Mouse (Mus musculus) T-helper 2 cell (primary cell): ENCODE data around the gene 5430419D17Rik.

ENCODE experiments used
- in situ Hi-C: fragments of 300-600 bp; cut with MboI, MseI; formaldehyde crosslinking; loops from one replicate; pipeline ENCODE4 v1.15.1; 2025; ENCODE audit warnings: high pct_unique_total_duplicates

5430419D17Rik gene

DNA sequence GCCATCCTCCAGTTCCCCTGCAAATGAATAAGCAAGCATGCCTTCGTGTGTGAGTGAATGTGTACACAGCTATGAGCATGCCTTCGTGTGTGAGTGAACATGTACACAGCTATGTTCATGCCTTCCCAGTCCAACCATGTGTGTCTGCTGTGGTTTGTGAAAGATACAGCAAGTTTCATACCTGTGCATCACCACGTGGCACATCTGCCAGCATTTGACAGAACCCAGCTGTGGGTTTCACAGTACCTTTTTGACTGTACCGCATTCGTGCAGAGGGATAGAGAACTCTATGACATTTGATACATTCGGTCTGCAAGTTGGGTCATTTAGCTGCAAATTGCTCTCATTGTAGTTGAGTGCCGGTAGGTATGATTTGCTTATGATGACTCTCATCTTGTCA lies 140.3 kb downstream of the 5430419D17Rik start:
- in situ Hi-C loops: no loop called here

GRCm38 (mm10) chr7:131317587-131317986 lies 143.4 kb downstream of the 5430419D17Rik start:
- in situ Hi-C loops: no loop called here

DNA sequence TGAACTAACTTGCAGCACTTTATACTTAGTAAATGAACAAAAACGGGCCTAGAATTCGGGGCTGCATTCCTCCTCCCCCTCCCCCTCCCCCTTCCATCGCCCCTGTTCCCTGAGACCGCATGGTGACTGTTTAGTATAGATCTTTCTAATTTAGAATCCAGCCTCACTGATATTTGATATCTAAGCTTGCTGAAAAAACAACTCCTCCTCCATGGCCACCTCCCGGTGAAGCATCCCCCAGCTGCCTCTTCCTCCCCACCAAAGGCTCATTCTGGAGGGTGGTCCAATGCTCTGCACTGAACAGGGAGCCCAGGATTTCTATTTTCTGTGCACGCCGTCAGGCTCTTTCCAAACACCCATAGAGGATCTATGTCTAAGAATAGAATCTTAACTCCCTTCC lies 144.1 kb downstream of the 5430419D17Rik start:
- in situ Hi-C loops: no loop called here

DNA sequence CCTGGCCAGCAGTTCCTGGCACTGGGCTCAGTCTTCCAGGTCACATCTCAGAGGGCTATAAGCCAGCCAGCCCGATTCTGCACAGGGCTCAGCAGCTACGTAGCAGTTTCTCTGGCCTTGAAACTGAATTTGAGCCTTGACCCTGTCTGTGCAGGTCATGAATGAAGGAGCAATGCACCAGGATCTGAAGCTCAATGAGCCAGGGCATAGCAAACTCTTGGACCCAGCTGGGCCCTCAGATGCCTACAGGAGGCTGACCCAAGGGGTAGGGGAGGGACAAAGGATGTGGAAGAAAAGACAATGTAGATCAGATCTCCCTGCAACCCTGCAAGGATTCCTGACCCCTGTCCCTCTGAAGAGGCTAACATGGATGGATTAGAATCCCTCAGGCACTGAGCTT lies 148.0 kb downstream of the 5430419D17Rik start, which contains the start of gene Cuzd1:
Gene Cuzd1, minus strand, starts transcription at position 101 of the 400 bp plus-strand sequence.
- in situ Hi-C loops: no loop called here

GRCm38 (mm10) chr7:131327054-131327453 lies 152.9 kb downstream of the 5430419D17Rik start:
- in situ Hi-C loops: no loop called here

DNA sequence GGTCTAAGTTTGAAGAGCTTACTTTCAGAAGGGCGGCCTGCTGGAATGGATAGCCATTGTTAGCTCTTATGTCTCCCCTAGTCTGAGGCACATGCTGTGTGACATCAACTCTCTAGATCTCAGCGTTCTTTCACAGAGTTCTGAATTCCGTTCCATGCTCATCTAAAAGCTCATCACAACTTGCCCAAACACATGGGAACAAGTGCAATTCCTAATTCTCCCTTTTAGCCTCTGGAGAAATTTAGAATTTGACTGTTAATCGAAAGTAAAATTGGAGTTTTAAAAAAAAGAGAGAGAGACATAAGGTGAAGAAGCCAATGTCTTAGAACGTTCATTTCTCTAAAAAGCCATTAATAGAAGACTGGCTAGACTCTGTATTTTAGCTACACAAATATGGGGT lies 155.2 kb downstream of the 5430419D17Rik start, which contains the start of gene Fam24b:
Gene Fam24b, minus strand, starts transcription at position 101 of the 400 bp plus-strand sequence.
- in situ Hi-C loops: no loop called here

- in situ Hi-C loops: no loop called here
Measured at GRCm38 (mm10) chr7:131331688-131332087, 157.5 kb downstream of the 5430419D17Rik start.

DNA sequence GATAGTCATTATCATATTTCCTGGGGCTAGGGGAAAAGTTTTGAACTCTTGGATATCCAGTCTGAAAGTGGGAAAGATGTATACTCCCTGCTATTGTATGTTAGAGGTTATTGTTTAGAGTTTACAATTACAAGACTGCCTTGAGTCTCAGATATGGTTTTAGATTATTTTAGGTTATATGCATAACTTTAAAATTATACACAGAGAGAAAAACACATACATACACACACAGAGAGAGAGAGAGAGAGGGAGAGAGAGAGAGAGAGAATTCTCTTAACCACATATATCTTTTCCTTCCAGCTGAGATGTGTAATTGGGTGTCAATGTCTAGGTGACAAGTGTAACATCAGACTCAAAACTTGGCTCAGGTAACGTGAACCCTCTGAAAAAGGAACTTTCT lies 159.4 kb downstream of the 5430419D17Rik start, which contains the start of gene Fam24a:
Gene Fam24a, plus strand, starts transcription at position 301 of the 400 bp plus-strand sequence.
- in situ Hi-C loops: no loop called here

GRCm38 (mm10) chr7:131337502-131338068 lies 163.4 kb downstream of the 5430419D17Rik start:
- in situ Hi-C loops: no loop called here

- in situ Hi-C loops: no loop called here
Measured at GRCm38 (mm10) chr7:131345856-131346541, 171.8 kb downstream of the 5430419D17Rik start.
